Mouse (Mus musculus): ENCODE data around the gene Hsd3b1. TPM values are rescaled to one million over a fixed set of nuclear protein-coding genes. Genes with fewer than 3 reads are reported as not detected.

Hsd3b1 gene
- total RNA-seq, 2 experiments from 2014 or later = not detected

Other genes with a start within 250 kb of the Hsd3b1 start
- not detected for gene Hsd3b5, start 229.5 kb downstream of the Hsd3b1 start, total RNA-seq (2021)
- gene Hsd3b2, start 135.3 kb downstream of the Hsd3b1 start, total RNA-seq (2021) = under 1 TPM in 1 of 2 experiments, not detected in 1; 0.09 TPM
- not detected for gene Hsd3b3, start 96.7 kb downstream of the Hsd3b1 start, total RNA-seq (2021)
- not detected for gene Hsd3b6, start 45.4 kb downstream of the Hsd3b1 start, total RNA-seq (2021)
- gene Hao2, start 33.4 kb upstream of the Hsd3b1 start, total RNA-seq (2021) = not detected

Data from layer of hippocampus, postnatal 14 days (tissue).